Mouse (Mus musculus): ENCODE results near the gene Wdr74.
A peak's percentile ranks its signal among the peaks of the same experiment; 100 is the strongest.
"Not testable (repeated sequence)": the region's sequence is repeated elsewhere in the genome, so short reads cannot be mapped to it uniquely, and the experiment has no call there.

The Wdr74 gene

DNA sequence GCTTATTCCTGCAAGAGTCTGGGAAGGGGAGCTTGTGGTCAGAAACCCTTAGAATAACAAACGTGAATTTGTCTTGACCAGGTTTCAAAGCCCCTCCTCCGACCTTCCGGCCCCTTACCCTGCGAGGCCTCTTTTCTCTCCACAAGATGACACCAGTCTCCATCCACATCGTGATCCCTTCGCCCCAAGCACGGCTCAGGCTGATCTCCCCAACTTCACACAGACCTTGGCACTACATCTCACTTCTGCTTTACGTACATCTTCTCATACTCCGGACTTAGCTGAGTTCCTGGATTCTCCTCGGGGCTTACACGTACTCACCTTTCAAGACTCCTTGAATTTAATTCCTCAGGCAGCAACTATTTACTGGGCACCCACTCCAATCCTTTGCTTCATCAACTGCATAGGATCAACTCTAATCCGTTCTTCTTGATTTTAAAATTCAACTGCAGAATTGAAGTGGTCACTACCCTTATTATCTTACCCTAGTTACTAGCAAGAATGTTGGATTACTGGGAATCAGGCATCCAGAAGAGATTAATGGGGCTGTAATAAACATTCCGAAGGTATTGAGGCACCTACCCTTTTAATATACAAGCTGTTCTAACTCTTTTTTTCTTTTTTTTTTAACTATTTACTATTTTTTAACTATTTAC, 21.5 kb upstream of the Wdr74 start:
- H3K4me1 ChIP-seq (replicated peaks; ENCODE audit: low read depth, low read length), result peaks cover 74% of the 10 kb centered on the region
- H3K27me3 ChIP-seq (ENCODE audit: insufficient read depth, low read length), result no peaks in the 10 kb centered on the region
- H3K4me3 ChIP-seq (replicated peaks; ENCODE audit: low read length), result peak overlapping the region; percentile 95
- H3K9me3 ChIP-seq (ENCODE audit: low read length), result peaks cover 15% of the 10 kb centered on the region; the same call in 1 of the 2 replicates
- H3K36me3 ChIP-seq (ENCODE audit: insufficient read depth, low read length), result peaks cover 37% of the 10 kb centered on the region
- TF ChIP-seq POU5F1 (IDR thresholded peaks at IDR 0.05; ENCODE audit: borderline replicate concordance, low read length) (no peak), NANOG (IDR thresholded peaks at IDR 0.05; ENCODE audit: borderline replicate concordance, low read length) (no peak), CTCF (conservative IDR thresholded peaks at IDR 0.05; ENCODE audit: low read length) (no peak)

DNA sequence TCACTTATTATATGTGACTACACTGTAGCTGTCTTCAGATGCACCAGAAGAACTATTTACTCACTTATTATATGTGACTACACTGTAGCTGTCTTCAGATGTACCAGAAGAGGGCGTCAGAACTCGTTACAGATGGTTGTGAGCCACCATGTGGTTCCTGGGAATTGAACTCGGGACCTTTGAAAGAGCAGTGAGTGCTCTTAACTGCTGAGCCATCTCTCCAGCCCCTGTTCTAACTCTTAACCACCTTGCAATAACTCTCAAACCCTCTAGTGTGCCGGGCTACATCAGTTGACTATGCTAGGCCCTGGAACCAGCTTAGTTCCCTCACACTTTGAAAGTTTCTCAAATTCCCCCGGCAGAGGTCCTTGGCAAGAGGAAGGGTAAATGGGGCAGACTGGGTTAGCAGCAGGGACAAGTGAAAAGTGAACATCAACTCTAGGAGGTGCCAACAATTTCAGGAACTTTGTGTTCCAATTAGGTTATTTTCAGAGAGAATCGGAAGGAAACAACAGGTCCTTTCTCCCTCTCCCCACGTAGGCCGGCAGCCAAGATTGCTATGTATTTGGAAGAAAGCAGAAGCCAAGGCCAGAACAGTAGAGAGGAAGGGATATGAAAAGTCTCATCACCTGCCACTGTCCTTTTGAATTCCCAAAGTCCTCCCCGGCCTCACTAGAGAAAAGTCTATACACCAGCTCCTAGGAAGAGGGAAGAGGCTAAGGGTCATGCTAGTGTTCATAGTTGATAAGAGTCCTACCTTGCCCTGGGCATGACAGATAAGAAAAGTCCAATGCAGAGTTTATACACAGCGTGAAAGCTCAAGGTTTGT, 20.8 kb upstream of the Wdr74 start:
- peaks cover 32% of the 10 kb centered on the region for H3K36me3 ChIP-seq (ENCODE audit: insufficient read depth, low read length)
- H3K27me3 ChIP-seq (ENCODE audit: insufficient read depth, low read length), result no peaks in the 10 kb centered on the region
- H3K4me3 ChIP-seq (replicated peaks; ENCODE audit: low read length), result peak overlapping the region; percentile 95
- TF ChIP-seq CTCF (conservative IDR thresholded peaks at IDR 0.05; ENCODE audit: low read length), result no peak; the same call in 1 of the 2 replicates
- TF ChIP-seq NANOG (IDR thresholded peaks at IDR 0.05; ENCODE audit: borderline replicate concordance, low read length), result no peak
- TF ChIP-seq POU5F1 (IDR thresholded peaks at IDR 0.05; ENCODE audit: borderline replicate concordance, low read length), result no peak
- peaks cover 70% of the 10 kb centered on the region for H3K4me1 ChIP-seq (replicated peaks; ENCODE audit: low read depth, low read length)
- H3K9me3 ChIP-seq (ENCODE audit: low read length), result peaks cover 14% of the 10 kb centered on the region; the same call in 1 of the 2 replicates

DNA sequence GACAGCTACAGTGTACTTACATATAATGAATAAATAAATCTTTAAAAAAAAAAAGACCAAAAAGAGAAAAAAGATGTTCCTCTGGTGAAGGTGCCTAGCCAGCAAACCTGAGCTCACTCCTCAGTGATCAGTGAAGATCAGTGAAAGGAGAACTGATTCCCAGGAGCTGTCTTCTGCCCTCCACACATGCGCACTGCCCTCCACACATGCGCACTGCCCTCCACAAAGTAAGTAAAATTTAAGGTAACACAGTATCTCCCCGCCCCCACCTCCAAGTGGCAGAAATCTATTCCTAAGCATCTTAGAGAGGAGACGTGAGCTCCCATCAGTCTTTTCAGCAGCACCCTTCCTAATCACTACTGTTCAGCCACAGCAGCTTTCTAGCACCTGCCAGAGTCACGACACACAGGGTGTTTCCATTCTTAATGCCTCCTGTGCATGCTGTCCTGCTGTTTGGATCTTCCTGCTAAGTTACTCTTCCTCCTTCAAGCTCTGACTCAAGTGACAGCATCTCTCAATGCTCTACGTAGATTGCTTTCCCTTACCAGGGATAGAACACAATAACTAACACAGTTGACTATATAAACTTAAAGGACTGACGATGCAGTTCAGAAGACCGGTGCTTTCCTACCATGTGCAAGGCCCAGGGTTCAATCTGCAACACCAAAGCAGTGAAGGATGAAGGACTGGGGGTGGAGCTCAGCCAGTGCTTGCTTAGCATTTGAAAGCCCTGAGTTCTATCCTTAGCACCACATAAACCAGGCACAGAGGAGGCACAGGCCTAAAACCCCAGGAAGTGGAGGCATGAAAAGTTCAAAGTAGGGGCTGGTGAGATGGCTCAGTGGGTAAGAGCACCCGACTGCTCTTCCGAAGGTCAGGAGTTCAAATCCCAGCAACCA, 19.5 kb upstream of the Wdr74 start:
- TF ChIP-seq NANOG (IDR thresholded peaks at IDR 0.05; ENCODE audit: borderline replicate concordance, low read length) (no peak), CTCF (conservative IDR thresholded peaks at IDR 0.05; ENCODE audit: low read length) (no peak), POU5F1 (IDR thresholded peaks at IDR 0.05; ENCODE audit: borderline replicate concordance, low read length) (no peak)
- H3K27me3 ChIP-seq (ENCODE audit: insufficient read depth, low read length), result no peaks in the 10 kb centered on the region
- peak overlapping the region; percentile 95 for H3K4me3 ChIP-seq (replicated peaks; ENCODE audit: low read length)
- H3K9me3 ChIP-seq (ENCODE audit: low read length), result peaks cover 8% of the 10 kb centered on the region; the same call in 1 of the 2 replicates
- H3K36me3 ChIP-seq (ENCODE audit: insufficient read depth, low read length), result peaks cover 27% of the 10 kb centered on the region
- H3K4me1 ChIP-seq (replicated peaks; ENCODE audit: low read depth, low read length), result peaks cover 70% of the 10 kb centered on the region

DNA sequence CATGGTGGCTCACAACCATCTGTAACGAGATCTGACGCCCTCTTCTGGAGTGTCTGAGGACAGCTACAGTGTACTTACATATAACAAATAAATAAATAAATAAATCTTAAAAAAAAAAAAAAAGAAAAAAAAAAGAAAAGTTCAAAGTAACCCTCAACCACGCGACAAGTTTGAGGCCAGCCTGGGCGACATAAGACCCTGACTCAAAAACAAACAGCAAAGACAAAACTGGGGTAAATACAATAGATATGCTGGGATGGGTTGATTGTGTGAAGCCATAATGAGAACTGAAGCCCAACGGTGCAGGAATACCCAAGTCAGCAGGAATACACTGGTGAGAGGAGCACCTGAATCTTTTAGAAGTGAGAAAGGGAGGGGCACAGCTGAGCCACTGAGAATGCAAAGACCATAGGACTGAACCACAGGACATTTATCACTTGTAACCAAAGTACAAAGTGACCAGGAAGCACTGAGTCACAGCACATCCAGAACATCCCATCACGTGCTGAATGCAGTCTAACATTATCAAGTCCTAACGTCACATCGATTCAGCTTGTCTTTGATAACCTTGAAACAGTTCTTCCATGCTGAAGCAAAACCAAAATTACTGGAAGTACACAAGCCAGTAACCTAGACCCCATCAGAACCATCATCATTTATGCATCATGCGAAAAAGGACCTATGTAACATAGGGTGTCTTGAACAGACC, 18.7 kb upstream of the Wdr74 start:
- TF ChIP-seq NANOG (IDR thresholded peaks at IDR 0.05; ENCODE audit: borderline replicate concordance, low read length), result no peak
- Histone ChIP-seq H3K4me1 (replicated peaks; ENCODE audit: low read depth, low read length) (peaks cover 69% of the 10 kb centered on the region), H3K4me3 (replicated peaks; ENCODE audit: low read length) (peak overlapping the region; percentile 32; the same call in 1 of the 2 replicates), H3K27me3 (ENCODE audit: insufficient read depth, low read length) (no peaks in the 10 kb centered on the region), H3K9me3 (ENCODE audit: low read length) (peaks cover 2% of the 10 kb centered on the region; the same call in 1 of the 2 replicates), H3K36me3 (ENCODE audit: insufficient read depth, low read length) (peaks cover 19% of the 10 kb centered on the region)

DNA sequence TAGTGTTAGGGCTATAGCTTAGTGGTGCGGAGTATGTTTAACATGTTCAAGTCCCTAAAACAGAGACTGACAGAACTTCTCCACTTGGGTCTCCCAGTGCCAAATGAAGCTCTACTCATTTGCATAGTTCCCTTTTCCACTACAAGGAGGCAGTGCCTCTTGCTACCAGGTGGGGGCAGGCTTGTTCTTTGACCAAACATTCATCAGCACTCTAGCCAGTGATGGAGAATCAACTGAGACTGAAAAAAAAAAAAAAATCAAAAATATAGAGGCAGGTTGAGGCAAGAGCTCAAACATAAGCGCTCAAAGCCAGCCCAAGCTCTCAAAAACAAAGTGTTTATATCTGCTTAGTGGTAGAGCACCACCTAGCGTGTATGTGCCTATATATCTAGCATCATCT, 17.3 kb upstream of the Wdr74 start:
- Histone ChIP-seq H3K4me3 (replicated peaks; ENCODE audit: low read length) (no peak overlapping the region), H3K27me3 (ENCODE audit: insufficient read depth, low read length) (no peaks in the 10 kb centered on the region), H3K9me3 (ENCODE audit: low read length) (no peaks in the 10 kb centered on the region), H3K36me3 (ENCODE audit: insufficient read depth, low read length) (peaks cover 10% of the 10 kb centered on the region; the same call in 1 of the 2 replicates), H3K4me1 (replicated peaks; ENCODE audit: low read depth, low read length) (peaks cover 70% of the 10 kb centered on the region)
- TF ChIP-seq POU5F1 (IDR thresholded peaks at IDR 0.05; ENCODE audit: borderline replicate concordance, low read length) (no peak), CTCF (conservative IDR thresholded peaks at IDR 0.05; ENCODE audit: low read length) (peak; percentile 88), NANOG (IDR thresholded peaks at IDR 0.05; ENCODE audit: borderline replicate concordance, low read length) (no peak)

DNA sequence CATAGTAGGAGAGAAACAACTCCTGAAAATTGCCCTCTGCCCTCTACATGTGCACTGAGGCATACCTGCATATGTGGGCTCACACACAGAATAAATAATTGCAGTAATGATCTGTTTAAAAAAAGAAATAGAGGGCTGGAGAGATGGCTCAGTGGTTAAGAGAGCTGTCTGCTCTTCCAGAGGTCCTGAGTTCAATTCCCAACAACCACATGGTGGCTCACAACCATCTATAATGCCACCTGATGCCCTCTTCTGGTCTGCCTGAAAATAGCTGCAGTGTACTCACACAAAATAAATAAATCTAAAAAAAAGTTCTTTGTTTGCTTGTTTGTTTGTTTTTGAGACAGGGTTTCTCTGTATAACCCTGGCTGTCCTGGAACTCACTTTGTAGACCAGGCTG, 16.6 kb upstream of the Wdr74 start:
- H3K27me3 ChIP-seq (ENCODE audit: insufficient read depth, low read length); H3K9me3 ChIP-seq (ENCODE audit: low read length); H3K4me3 ChIP-seq (replicated peaks; ENCODE audit: low read length): not testable (repeated sequence)
- peaks cover 68% of the 10 kb centered on the region for H3K4me1 ChIP-seq (replicated peaks; ENCODE audit: low read depth, low read length)
- peaks cover 15% of the 10 kb centered on the region for H3K36me3 ChIP-seq (ENCODE audit: insufficient read depth, low read length)

DNA sequence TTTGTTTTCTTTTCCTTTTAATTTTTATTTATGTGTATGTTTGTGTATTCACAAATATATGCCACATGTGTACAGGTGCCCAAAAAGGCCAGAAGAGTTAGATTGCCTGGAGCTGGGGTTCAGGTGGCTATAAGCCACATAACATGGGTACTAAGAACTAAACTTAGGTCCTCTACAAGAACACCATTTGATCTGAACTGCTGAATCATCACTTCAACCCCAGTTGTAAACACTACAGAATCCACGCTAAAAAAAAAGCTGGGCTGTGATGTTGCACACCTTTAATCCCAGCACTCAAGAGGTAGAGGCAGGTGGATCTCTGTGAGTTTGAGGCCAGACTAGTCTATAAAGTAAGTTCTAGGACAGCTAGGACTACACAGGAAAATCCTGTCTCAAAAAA, 14.2 kb upstream of the Wdr74 start:
- no peaks in the 10 kb centered on the region for H3K27me3 ChIP-seq (ENCODE audit: insufficient read depth, low read length)
- H3K9me3 ChIP-seq (ENCODE audit: low read length), result no peaks in the 10 kb centered on the region
- peak overlapping the region; percentile 93 for H3K4me3 ChIP-seq (replicated peaks; ENCODE audit: low read length)
- H3K4me1 ChIP-seq (replicated peaks; ENCODE audit: low read depth, low read length), result peaks cover 50% of the 10 kb centered on the region
- H3K36me3 ChIP-seq (ENCODE audit: insufficient read depth, low read length), result peaks cover 39% of the 10 kb centered on the region
- TF ChIP-seq CTCF (conservative IDR thresholded peaks at IDR 0.05; ENCODE audit: low read length), result no peak
- no peak for TF ChIP-seq POU5F1 (IDR thresholded peaks at IDR 0.05; ENCODE audit: borderline replicate concordance, low read length)
- no peak for TF ChIP-seq NANOG (IDR thresholded peaks at IDR 0.05; ENCODE audit: borderline replicate concordance, low read length)

DNA sequence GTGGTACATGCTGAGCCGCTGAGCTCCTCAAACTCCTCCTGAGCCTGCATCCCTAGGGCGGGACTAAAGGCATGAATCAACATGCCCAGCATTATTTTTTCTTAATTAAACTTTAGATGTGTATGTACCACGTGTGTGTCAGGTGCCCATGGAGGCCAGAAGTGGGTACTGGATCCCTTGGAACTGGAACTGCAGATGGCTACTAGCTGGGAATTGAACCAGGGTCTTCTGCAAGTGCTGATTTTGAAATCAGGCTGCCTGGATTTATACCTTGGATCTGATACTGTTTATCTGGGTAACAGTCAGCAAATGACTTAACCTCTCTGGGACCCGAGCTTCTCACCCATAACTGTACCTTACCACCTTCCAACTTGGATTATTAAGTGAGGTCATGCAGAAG, 13.6 kb upstream of the Wdr74 start:
- TF ChIP-seq POU5F1 (IDR thresholded peaks at IDR 0.05; ENCODE audit: borderline replicate concordance, low read length) (no peak), NANOG (IDR thresholded peaks at IDR 0.05; ENCODE audit: borderline replicate concordance, low read length) (no peak), CTCF (conservative IDR thresholded peaks at IDR 0.05; ENCODE audit: low read length) (no peak)
- Histone ChIP-seq H3K27me3 (ENCODE audit: insufficient read depth, low read length) (no peaks in the 10 kb centered on the region), H3K4me1 (replicated peaks; ENCODE audit: low read depth, low read length) (peaks cover 50% of the 10 kb centered on the region), H3K9me3 (ENCODE audit: low read length) (no peaks in the 10 kb centered on the region), H3K4me3 (replicated peaks; ENCODE audit: low read length) (peak overlapping the region; percentile 93), H3K36me3 (ENCODE audit: insufficient read depth, low read length) (peaks cover 44% of the 10 kb centered on the region)
